Mouse (Mus musculus): Measurements from ENCODE around the gene Elane. TPM values are rescaled to one million over a fixed set of nuclear protein-coding genes. Genes with fewer than 3 reads are reported as not detected.

Elane gene
- polyA plus RNA-seq, 1 experiment from 2014 or later: 0.28 TPM

DNA sequence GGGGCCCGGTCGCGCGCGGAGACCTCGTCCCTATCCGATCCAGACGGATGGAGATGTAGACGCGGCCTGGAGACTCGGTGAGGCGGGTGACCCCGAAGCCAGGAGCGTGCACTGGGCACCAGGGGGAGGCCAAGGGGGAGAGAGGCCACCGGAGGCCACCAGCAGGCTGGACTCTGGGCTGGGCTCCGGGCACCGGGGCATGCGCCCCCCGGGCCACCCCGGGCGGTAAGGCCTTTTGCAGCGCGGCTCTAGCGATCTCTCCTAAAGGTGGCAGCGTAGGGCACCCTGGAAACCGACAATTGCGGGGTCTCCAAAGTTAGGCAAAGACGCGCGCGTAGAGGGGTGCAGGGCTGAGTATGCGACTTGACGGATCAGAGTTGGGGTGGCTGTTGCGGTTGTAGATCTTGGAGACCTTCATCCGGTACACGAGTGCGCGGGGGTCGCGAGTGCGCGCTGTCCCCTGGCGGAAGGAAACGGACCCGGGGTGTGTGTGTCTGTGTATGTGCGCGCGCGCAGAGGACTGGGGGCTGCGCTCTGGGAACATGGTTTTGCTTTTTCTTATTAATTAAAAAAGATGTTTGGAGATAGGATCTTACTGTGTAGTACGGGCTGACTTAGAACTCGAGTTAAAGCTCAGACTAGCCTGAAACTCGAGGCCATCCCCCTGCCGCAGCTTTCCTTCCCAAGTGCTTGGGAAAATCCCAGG lies 41.4 kb downstream of the Elane start:
- peak overlapping the region; percentile 98 for H3K9ac ChIP-seq
- H3K36me3 ChIP-seq: peaks cover 17% of the 10 kb centered on the region; the same call in 1 of the 2 replicates
- H3K27me3 ChIP-seq: peaks cover 12% of the 10 kb centered on the region
- peak; percentile 17 for ATAC-seq (ENCODE audit: insufficient number of reproducible peaks, low FRiP score, low TSS enrichment, low read depth)
- WGBS: under 1% methylated on average over 54 of the region's 54 CpGs
- H3K27ac ChIP-seq (replicated peaks): peak overlapping the region; percentile 97
- peak overlapping the region; percentile 92 for H3K4me2 ChIP-seq (replicated peaks)
- peak overlapping the region; percentile 99 for H3K4me3 ChIP-seq (replicated peaks)
- no peaks in the 10 kb centered on the region for H3K9me3 ChIP-seq (replicated peaks)
- H3K4me1 ChIP-seq: peaks cover 47% of the 10 kb centered on the region

- 0% methylated on average over 29 of the region's 29 CpGs for WGBS
- no peak for ATAC-seq (ENCODE audit: insufficient number of reproducible peaks, low FRiP score, low TSS enrichment, low read depth)
Measured at GRCm38 (mm10) chr10:79928030-79928694, 42.1 kb downstream of the Elane start.

DNA sequence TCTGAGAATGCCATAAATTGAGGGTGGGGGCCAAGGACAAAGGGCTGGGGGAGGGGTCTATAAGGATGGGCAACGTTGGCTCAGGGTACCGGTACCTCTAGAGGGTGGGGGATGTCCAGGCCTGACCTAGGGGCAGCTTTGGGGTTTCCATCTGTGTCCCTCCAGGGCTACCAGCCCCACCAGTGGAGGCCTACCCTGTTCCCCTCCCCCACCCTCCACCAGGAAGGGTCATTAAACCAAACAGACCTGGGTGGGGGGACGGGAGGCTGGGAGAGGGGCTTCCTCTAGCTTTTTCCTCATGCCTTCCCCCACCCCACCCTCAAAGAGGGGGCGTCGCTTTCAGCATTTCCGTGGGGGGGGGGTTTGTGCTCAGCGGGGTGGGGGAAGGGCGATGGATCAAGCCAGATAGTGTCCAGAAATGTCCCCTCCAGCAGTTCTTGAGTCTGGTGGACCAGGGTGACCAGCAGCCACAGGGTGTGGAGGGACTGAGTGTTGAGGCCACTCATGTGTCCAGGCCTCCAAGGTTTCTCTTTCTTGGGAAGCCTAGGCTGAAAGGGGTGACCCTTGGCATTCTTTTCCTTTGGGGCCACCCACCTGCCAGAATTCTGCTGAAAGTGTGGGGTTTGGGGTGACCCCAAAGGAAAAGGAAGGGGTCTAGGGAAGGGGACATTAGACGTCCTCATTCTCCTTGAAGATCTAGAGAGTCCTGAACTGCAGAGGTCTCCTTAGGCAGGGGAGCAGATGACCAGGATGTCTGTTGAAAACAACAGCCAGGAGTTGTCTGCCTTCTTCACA lies 43.1 kb downstream of the Elane start:
- 21% methylated on average over 9 of the region's 9 CpGs for WGBS
- peaks cover 63% of the 10 kb centered on the region for H3K4me1 ChIP-seq
- no peak overlapping the region for H3K27ac ChIP-seq (replicated peaks)

More at GRCm38 (mm10) chr10:79928030-79928694, 42.1 kb downstream of the Elane start:
- Histone ChIP-seq H3K9ac (peak overlapping the region; percentile 98), H3K27me3 (peaks cover 5% of the 10 kb centered on the region), H3K4me3 (replicated peaks) (peak overlapping the region; percentile 99), H3K27ac (replicated peaks) (peak overlapping the region; percentile 97), H3K4me1 (peaks cover 54% of the 10 kb centered on the region), H3K9me3 (replicated peaks) (no peaks in the 10 kb centered on the region), H3K36me3 (peaks cover 17% of the 10 kb centered on the region; the same call in 1 of the 2 replicates), H3K4me2 (replicated peaks) (peak overlapping the region; percentile 92)

DNA sequence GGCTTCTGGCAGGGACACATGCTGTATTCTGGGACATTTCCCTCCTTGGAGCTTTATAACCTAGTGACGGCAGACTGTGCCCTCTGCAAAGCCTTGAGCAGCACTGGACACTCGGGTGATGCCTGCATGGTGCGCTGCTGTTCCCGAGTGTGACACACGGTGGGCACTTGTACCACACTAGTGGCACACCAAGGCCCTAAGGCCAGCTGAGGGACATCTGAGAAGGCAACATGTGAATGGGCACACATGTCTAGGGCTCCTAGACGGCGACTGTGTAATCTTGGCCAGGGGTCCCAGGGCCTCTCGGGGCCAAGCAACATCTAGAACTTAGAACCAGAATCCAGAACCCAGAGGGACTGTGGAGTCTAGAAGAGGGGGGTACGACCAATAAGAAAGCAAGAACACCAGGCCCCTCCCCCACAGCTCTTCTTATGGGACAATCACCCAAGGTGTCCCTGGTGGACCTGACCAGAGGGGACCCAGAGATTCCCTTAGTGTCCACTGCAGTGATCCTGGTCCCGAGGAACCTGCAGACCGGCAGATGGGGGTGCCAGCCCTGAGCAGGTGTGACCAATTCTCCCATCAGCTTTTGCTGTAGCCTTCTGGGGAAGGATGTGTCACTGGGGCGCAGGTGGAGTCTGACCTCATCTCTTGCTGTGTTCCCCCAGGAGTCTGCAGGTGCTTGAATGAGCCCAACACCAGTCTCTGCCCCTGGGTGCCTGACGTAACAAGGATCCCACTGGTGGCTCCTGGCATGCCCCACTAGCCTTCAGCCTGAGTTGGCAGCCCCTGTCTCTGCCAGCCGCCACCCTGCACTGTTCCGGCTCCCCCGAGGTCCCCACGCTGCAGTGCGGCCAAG lies 44.1 kb downstream of the Elane start:
- Histone ChIP-seq H3K4me2 (replicated peaks) (no peak overlapping the region), H3K4me1 (peaks cover 74% of the 10 kb centered on the region), H3K27ac (replicated peaks) (no peak overlapping the region), H3K9ac (no peak overlapping the region), H3K9me3 (replicated peaks) (no peaks in the 10 kb centered on the region), H3K36me3 (peaks cover 28% of the 10 kb centered on the region), H3K4me3 (replicated peaks) (no peak overlapping the region), H3K27me3 (no peaks in the 10 kb centered on the region)
- no peak for ATAC-seq (ENCODE audit: insufficient number of reproducible peaks, low FRiP score, low TSS enrichment, low read depth)
- WGBS: 81% methylated on average over 18 of the region's 18 CpGs

More for the DNA sequence above, 43.1 kb downstream of the Elane start:
- Histone ChIP-seq H3K4me2 (replicated peaks) (peak overlapping the region; percentile 92), H3K4me3 (replicated peaks) (peak overlapping the region; percentile 99), H3K9me3 (replicated peaks) (no peaks in the 10 kb centered on the region), H3K9ac (no peak overlapping the region), H3K27me3 (no peaks in the 10 kb centered on the region), H3K36me3 (peaks cover 22% of the 10 kb centered on the region; the same call in 1 of the 2 replicates)
- ATAC-seq (ENCODE audit: insufficient number of reproducible peaks, low FRiP score, low TSS enrichment, low read depth): no peak

- Histone ChIP-seq H3K4me2 (replicated peaks) (no peak overlapping the region), H3K4me3 (replicated peaks) (no peak overlapping the region), H3K9me3 (replicated peaks) (no peaks in the 10 kb centered on the region), H3K36me3 (peaks cover 34% of the 10 kb centered on the region), H3K27ac (replicated peaks) (no peak overlapping the region), H3K4me1 (peaks cover 76% of the 10 kb centered on the region), H3K27me3 (no peaks in the 10 kb centered on the region), H3K9ac (no peak overlapping the region)
- 86% methylated on average over 16 of the region's 16 CpGs for WGBS
- ATAC-seq (ENCODE audit: insufficient number of reproducible peaks, low FRiP score, low TSS enrichment, low read depth): no peak
Measured at GRCm38 (mm10) chr10:79930826-79931186, 44.8 kb downstream of the Elane start.

- Histone ChIP-seq H3K27ac (replicated peaks) (peak overlapping the region; percentile 49; the same call in 1 of the 2 replicates), H3K36me3 (peaks cover 34% of the 10 kb centered on the region), H3K9ac (no peak overlapping the region), H3K4me2 (replicated peaks) (no peak overlapping the region), H3K4me1 (peaks cover 76% of the 10 kb centered on the region), H3K27me3 (no peaks in the 10 kb centered on the region), H3K9me3 (replicated peaks) (no peaks in the 10 kb centered on the region), H3K4me3 (replicated peaks) (no peak overlapping the region)
- no peak for ATAC-seq (ENCODE audit: insufficient number of reproducible peaks, low FRiP score, low TSS enrichment, low read depth)
- 75% methylated on average over 9 of the region's 9 CpGs for WGBS
Measured at GRCm38 (mm10) chr10:79931797-79932196, 45.8 kb downstream of the Elane start.

- Histone ChIP-seq H3K9ac (no peak overlapping the region), H3K4me3 (replicated peaks) (no peak overlapping the region), H3K4me2 (replicated peaks) (0 out of 2 replicates have a peak overlapping the region, but pooled peaks have one; percentile 15), H3K27ac (replicated peaks) (peak overlapping the region; percentile 49), H3K36me3 (peaks cover 36% of the 10 kb centered on the region), H3K4me1 (peaks cover 83% of the 10 kb centered on the region), H3K27me3 (no peaks in the 10 kb centered on the region), H3K9me3 (replicated peaks) (no peaks in the 10 kb centered on the region)
- 20% methylated on average over 8 of the region's 8 CpGs for WGBS
- no peak for ATAC-seq (ENCODE audit: insufficient number of reproducible peaks, low FRiP score, low TSS enrichment, low read depth)
Measured at GRCm38 (mm10) chr10:79932736-79933135, 46.7 kb downstream of the Elane start.

DNA sequence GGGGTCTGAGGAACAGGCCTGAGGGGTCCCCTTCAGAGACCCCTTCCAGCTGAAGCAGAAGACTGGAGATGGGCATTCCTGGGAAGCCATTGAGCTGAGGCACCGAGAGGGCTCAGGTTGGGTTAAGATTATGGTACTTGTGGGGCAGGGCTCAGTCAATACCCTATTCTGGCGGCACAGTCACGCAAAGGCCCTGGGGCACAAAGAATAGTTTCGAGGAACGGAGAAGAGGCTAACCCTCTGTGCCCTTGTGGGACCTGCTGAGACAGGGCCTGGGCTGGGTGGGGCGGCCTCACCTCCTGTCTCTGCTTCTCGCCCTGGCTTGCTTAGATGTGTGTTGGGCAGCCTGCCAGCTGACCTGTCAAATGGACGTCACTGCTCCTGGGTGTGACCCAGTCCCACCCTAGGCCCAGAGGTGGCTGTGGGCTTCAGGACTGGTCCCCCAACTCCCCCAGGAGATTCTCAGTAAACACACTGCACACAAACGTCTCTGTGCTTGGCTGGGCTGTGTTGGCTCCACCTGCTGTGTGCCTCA lies 47.2 kb downstream of the Elane start:
- peak overlapping the region; percentile 72; the same call in 1 of the 2 replicates for H3K27ac ChIP-seq (replicated peaks)
- H3K27me3 ChIP-seq: no peaks in the 10 kb centered on the region
- H3K4me1 ChIP-seq: peaks cover 87% of the 10 kb centered on the region
- no peak for ATAC-seq (ENCODE audit: insufficient number of reproducible peaks, low FRiP score, low TSS enrichment, low read depth)
- peaks cover 36% of the 10 kb centered on the region for H3K36me3 ChIP-seq
- 50% methylated on average over 9 of the region's 9 CpGs for WGBS
- H3K9ac ChIP-seq: no peak overlapping the region
- no peak overlapping the region for H3K4me2 ChIP-seq (replicated peaks)
- H3K9me3 ChIP-seq (replicated peaks): no peaks in the 10 kb centered on the region
- H3K4me3 ChIP-seq (replicated peaks): no peak overlapping the region

- no peak overlapping the region for H3K9ac ChIP-seq
- no peak for ATAC-seq (ENCODE audit: insufficient number of reproducible peaks, low FRiP score, low TSS enrichment, low read depth)
- H3K27me3 ChIP-seq: no peaks in the 10 kb centered on the region
- no peak overlapping the region for H3K4me3 ChIP-seq (replicated peaks)
- no peaks in the 10 kb centered on the region for H3K9me3 ChIP-seq (replicated peaks)
- peaks cover 87% of the 10 kb centered on the region for H3K4me1 ChIP-seq
- H3K27ac ChIP-seq (replicated peaks): peak overlapping the region; percentile 72
- 62% methylated on average over 6 of the region's 6 CpGs for WGBS
- H3K4me2 ChIP-seq (replicated peaks): no peak overlapping the region
- H3K36me3 ChIP-seq: peaks cover 36% of the 10 kb centered on the region
Measured at GRCm38 (mm10) chr10:79933861-79934260, 47.8 kb downstream of the Elane start.

DNA sequence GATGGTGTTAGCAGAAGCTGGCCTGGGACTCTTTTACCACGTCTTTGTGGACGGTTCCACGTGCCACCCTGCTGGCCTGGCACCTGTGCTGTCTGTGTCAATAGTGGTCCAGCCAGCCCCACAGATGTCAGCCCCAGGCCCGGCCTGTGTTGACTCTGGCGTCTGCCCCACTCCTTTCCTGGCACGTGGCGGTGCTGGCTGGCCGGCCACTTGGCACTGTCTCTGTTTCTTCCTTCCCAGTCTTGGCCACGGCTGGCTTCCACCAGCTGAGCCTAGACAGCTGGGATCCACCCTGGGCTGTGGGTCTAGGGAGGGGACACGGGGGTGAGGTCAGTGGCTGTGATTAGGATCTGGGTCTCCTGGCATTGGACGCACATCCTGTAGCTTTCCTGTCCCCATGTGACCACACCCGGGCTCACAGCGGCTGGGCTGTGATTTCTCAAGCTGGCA lies 48.2 kb downstream of the Elane start:
- H3K9me3 ChIP-seq (replicated peaks): no peaks in the 10 kb centered on the region
- peak; percentile 69 for ATAC-seq (ENCODE audit: insufficient number of reproducible peaks, low FRiP score, low TSS enrichment, low read depth)
- WGBS: 52% methylated on average over 13 of the region's 13 CpGs
- no peak overlapping the region for H3K4me2 ChIP-seq (replicated peaks)
- H3K9ac ChIP-seq: no peak overlapping the region
- no peaks in the 10 kb centered on the region for H3K27me3 ChIP-seq
- peak overlapping the region; percentile 72 for H3K27ac ChIP-seq (replicated peaks)
- peaks cover 83% of the 10 kb centered on the region for H3K4me1 ChIP-seq
- no peak overlapping the region for H3K4me3 ChIP-seq (replicated peaks)
- peaks cover 36% of the 10 kb centered on the region for H3K36me3 ChIP-seq
